Mouse (Mus musculus): ENCODE data around the gene Lnx1. TPM values are rescaled to one million over a fixed set of nuclear protein-coding genes. Genes with fewer than 3 reads are reported as not detected.
A peak's percentile ranks its signal among the peaks of the same experiment; 100 is the strongest.

Gene Lnx1
- polyA plus RNA-seq (2012; rRNA removed): 16.2 and 21.5 TPM in 2 replicates

DNA sequence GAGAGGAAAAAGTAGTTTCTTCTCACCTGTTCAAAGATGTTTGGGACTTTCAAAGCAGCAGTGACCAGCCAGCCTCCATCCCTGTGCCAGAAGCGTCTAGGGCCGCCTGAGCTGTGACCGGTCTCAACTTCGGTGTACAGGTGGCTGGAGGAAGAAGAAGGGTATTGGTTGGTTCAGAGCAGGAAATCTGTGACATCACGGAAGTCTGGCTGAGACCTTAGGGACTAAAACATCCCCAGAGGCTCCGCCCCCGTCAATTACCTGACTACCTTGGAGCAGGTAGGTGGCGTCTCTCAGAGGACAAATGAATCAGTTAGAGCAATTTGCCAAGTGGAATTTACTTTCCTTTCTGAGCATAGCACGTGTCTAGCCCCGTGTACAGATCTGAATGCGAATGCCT is at the start of gene Lnx1:
TSS of gene Lnx1 (minus strand) at position 147 of the 400 bp plus-strand sequence.
- DNase-seq (ENCODE audit: low read depth): peak; percentile 38

DNA sequence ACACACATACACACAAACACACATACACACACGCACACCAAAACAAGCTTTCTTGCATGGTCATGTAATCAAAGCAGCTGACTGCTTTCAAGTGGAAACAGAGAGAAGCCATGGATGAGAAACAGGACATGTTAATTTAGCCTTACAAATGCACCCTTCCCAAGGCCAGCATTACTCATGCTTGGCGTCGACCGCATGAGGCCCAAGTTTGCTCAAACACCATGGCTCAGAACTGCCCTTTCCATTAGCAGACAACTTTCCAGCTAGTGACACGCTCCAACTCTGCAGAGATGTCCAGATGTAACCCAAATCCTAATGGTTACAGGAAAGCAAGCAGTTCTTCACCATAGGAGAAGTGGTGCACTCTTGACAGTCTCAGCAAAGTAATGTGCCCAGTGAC is 47.8 kb upstream of the Lnx1 start:
- DNase-seq (ENCODE audit: low read depth): no peak

DNA sequence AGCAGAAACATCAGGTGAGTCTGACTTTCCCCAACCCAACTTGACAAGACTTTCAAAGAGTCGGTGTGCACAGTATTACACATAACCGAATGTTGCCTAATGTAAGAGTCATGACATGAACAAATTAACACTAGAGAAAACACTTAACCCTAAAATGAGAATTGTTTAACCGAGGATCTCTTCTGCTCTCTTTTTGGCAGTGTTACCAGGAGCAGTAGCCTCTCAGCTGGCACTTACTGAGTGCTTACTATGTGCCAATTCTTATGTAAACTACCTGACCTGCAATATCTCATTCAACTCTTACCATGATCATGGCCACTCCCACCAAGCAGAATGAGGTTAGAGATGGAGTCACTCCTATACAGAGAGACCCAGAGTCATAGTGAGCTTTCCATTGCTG is 44.8 kb upstream of the Lnx1 start:
- no peak for DNase-seq (ENCODE audit: low read depth)

DNA sequence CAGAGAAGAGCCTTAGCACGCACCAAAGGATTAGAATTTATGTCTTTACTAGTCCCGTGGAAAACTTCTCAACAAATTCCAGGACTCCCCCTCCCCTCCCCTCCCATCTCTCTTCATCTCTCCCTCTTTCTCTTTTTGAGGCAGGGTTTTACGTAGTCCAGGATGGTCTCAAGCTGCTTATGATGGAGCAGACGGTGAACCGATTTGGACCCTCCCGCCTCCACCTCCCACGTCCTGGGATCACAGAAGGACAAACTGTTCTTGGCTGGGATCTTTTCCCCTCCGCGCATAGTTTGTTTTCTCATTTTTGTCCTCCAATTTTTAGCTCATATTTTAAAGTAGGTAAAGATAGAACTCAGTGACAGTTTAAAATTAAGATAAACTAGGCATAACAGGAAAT is 38.2 kb upstream of the Lnx1 start:
- no peak for DNase-seq (ENCODE audit: low read depth)

DNA sequence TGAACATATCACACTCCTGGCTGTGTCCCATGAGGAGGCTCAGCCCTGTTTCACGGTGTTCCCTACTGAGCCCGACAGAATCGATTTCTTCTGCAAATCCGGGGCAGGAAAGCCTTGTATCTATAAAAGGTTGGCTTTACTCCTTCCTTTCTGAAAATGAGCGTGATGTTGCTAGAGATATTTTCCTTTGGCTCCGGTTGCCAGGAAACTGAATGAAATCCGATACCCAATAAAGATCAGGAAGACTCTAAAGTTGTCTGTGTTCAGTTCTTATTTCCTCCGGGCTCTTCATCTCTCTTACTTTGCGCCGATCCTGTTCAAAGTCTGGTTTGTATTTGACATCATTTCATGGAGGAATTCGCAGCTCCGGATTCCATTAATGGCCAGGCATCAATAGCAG is 36.7 kb upstream of the Lnx1 start:
- no peak for DNase-seq (ENCODE audit: low read depth)

DNA sequence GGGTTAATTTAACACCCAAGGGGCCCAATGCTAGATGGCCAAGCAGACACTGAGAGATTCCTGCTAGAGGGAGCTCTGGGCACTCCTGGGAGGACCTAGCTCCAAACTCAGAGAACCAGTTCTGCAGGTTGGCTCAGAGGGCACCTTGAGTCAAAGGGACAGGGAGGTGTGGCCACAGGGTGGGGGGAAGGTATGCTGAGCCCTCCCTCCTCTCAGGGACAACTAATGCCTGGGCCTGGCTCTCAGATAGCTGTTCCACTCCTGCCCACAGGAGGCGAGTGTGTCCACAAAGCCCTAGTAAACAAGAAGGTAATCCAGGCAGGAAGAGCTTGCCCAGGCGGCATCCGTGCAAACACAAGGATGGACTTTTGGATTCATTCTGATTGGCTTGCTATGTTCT is 35.6 kb upstream of the Lnx1 start:
- no peak for DNase-seq (ENCODE audit: low read depth)

DNA sequence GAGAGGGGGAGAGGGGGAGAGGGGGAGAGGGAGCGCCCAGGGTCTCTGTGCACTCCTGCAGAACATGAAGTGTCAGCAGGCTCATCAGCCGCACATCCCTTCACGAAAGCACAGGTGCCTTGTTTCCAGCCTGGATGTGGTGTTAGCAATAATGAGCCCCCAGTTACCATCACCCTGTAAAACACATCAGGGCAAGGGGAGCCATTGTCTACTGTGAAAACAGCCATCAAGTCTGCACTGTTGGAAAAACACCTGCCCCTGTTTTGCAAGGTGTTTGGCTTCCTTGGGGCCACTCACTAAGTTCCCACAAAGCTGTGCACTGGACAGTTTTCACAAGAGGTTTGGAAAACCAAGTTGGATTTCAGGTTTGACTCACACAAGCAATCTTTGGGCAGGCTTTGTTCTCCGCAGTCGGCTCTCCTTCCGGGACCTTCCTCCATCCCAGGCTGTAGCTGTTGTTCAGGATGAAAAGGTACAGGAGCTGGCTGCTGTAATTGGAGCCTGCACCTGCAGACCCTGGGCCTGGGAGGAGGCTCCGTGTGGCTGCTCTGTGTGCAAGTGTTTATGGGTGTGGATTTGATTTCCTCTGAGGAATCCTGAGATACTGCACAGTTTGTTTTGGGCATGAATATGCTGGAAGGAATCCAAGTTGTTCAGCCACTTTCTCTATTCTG is 31.3 kb upstream of the Lnx1 start:
- no peak for DNase-seq (ENCODE audit: low read depth)

DNA sequence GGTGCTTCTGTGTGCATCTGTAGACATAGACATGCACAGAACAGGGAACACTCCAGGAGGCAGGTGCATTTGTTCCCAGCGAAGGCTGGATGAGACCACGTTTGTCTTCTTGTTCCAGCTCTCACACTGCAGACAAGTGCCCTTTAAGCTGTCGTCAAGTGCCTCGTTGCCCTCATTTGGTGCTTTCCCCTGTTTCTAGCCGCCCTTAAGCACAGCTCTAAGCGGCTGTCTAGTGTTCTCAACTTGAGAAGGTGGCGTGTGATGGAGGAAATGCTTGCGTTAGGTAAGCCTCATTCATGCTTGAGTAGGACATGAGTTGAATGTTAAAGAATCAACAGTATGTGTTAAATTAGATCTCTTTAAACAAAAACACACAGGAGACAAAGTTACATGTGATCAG is 29.9 kb upstream of the Lnx1 start:
- no peak for DNase-seq (ENCODE audit: low read depth)

DNA sequence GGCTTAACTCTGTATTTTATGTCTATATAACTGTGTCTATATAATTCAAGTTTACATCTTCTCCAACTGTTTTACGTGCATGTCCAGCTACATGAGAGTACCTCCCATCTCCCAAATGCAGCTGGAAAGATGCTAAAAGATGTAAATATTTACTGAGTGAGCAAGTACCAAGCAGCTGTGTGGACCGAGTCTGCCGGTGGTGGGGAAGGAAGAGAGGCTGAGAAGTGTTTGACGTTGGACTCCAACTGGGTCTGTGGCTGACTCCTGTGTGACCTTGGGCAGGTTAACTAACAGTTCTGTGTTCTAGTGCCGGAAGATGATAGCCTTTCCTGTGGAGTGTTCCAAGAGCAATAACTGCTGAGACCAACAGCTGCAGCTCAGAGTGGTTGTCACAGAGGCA is 27.9 kb upstream of the Lnx1 start:
- DNase-seq (ENCODE audit: low read depth): no peak

DNA sequence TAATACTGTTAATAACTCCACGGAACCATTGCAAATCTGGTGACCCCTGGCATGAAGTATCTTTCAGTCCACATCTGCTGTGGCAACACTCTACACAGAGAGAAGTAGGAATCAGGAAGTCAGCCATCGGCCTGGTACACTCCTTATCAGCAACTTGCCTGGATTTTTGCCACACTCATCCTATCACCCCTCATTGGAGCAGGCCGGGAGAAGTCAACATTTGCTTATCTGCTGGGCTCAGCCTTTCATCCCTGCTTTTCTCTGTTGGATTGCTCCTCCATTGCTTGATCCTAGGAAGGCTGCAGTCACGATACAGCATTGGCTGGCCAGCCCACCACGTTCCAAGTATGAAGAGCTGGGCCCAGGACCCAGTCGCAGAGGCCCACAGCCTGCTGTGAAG is 26.9 kb upstream of the Lnx1 start:
- DNase-seq (ENCODE audit: low read depth): no peak

DNA sequence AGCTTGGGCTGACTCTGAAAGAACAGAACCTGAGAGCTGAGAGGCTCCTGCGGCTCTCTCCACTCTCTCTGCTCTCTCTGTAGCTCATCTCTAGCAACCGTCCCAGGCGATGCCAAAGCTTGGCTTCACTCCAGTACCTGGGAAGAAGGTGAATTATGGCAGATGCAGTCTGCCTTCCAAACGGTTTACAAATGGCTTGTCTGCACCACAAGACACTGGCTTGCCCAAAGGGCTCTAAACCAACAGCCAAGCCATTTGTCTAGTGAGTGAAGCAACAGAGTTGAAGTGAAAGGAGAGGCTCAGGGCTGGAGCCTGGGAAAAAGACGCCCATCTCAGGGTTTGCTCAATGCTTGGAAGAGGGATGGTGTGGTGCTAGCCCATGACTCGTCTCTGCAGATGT is 25.5 kb upstream of the Lnx1 start:
- DNase-seq (ENCODE audit: low read depth): no peak

DNA sequence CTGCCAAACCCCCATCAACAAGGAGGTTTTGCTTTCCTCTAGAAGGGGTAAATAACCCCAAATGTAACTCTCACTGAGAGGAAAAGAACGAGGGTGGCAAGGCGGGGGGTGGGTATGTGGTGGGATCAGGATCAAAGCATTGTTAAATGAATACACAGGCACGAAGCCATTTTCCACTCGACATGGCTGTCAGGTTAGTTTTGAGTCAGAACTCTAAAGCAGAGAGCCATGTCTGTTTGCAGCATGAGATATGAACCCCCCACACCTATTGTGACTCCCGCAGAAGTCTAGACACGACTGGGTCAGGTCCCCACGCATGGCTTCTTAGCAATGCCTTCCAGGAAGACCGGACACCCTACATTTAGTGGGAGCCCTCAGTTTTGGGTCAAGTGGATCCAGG is 24.6 kb upstream of the Lnx1 start:
- no peak for DNase-seq (ENCODE audit: low read depth)

DNA sequence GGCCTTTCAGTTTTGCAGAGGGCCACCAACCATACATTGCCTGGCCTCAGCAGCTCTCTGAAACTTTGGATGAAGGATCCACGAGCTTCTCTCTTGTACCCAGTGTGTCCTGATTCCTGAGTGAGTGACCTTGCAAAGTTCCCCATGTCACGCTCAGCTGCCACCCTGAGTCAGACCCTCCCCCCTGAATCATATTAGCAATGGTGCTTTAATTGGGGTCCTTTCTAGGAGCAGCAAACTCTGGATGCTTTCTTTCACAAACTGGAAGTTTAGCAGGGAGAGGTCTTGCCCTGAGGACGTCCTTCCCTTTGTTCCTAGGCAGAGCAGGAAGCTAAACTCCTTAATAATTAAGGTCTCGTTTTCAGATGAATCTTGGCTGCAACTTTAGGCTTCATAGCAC is 22.8 kb upstream of the Lnx1 start:
- DNase-seq (ENCODE audit: low read depth): no peak

DNA sequence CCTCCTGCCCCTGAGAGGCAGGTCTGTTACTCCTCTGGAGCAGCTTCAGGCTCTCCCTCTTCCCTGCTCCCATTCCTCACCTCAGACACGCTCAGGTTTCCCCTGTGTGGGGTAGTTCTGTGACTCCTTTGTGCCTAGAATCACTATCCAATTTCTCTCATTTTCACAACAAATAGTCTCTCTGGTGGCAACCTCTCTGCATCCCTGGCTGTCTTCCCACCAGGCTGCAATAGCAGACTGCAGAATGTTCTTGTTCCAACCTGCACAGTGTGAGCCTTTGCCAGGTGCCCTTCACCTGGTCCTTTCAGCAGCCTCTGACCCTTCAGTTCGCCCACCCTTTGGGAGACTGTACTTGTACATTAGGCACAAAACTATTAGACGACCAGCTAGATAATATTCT is 19.1 kb upstream of the Lnx1 start:
- no peak for DNase-seq (ENCODE audit: low read depth)

DNA sequence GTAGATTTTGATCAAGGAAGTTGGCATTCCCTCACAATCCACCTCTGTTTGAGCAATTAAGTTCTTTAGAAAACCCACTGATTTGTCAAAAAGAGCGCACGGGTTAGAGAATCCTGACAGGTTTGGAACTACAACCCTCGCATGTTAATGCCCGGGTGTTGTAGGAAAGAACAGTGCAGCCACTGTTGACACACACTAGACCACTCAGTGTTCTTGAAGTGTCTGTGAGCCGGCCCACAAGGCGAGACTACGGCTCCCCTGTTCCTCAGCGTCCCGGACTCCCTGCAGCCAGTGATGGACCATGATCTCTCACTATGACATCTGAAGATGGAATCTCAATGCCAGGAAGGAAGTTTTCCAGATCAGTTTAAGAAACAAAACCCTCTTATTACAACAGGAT is 17.9 kb upstream of the Lnx1 start:
- DNase-seq (ENCODE audit: low read depth): no peak

DNA sequence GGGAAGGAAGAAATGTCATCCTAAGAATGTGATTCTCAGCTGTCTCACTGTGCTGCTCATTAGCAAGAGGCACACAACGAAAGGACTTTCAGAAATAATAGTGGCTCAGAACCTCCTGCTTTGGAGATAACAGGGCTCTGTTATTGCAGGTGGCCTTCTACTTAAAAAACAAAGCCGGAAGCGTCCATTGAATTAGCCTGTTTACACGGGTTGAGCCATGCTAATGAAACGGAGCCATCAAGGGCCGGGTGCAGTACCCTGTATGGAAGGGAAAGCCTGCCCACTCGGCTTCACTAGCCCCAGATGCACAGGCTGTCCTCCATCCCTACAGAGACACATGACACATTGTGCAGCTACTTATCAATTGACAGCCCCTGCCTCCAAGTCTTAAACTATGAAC is 13.5 kb upstream of the Lnx1 start:
- DNase-seq (ENCODE audit: low read depth): no peak

DNA sequence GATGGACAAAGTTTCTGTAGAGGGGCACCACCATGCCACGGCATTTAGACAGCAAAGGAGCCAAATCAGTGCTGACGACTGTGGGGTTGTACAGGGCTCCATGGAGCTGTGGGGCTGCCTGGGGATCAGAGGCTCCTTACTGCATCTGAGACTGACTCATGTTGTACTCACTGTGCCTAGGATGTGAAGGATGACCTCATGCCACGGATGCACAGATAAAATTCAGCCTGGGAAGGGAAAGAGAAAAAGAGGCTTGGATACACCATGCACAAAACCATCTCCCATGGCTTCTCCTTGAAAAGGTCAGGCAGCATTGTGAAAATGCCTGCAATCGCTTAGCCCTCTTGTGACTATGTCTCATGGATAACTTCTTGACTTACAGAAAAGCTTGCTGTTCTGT is 10.1 kb upstream of the Lnx1 start:
- no peak for DNase-seq (ENCODE audit: low read depth)

DNA sequence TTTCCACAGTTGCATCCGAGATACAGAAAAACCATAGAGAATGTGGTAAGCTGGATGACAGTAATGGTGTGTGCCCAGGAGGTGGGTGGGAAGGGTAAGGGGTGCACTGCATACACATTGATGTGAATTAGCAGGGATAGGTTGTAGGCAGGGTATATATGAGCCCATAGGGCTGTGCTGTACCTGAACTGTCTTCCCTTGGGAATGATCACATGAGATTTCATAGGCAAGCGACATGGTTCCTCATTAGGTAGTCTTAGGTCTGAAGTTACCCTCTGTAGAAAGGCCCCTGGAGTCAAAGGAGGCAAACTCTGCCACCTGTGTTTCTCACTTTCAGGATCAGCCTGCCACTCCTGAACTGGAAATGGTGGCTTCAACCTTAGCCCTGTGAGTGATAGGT is 9.3 kb upstream of the Lnx1 start:
- DNase-seq (ENCODE audit: low read depth): no peak

DNA sequence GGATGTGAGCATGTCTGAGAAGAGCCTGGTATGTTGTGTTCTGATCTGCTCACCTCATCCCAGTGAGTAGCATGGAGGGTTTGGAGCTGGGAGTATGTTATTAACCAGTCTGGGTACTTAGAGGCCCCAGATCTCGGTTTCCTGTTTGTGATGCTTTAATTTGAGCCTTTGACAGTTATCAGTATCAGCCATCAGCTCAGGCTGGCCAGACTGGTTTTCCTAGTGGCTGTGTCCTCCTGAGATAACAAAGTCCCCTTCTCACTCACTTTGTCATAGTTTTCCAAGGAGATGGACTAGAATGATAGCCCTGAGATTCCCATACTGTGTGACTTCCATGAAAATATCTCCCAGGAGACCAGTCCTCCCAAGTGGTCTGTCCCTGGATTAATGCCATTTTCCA is 8.3 kb upstream of the Lnx1 start:
- DNase-seq (ENCODE audit: low read depth): no peak

DNA sequence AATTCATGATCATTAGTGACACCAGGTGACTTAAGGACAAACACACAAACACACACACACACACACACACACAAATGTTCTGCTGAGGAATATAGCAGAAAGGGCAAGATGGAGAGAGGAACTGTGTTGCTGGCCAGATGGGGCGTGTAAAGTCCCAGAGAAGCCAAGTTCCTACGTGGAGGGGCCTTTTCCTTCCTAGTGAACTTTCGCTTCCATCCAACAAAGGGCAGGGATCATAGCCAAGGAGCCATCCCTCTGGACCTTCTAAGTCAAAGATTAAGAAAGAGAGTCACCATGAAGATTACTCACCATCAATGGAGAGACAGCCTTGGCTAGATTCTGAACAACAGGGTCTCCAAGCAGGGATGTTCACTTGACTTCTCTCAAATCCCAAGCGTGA is 7.5 kb upstream of the Lnx1 start:
- DNase-seq (ENCODE audit: low read depth): no peak

DNA sequence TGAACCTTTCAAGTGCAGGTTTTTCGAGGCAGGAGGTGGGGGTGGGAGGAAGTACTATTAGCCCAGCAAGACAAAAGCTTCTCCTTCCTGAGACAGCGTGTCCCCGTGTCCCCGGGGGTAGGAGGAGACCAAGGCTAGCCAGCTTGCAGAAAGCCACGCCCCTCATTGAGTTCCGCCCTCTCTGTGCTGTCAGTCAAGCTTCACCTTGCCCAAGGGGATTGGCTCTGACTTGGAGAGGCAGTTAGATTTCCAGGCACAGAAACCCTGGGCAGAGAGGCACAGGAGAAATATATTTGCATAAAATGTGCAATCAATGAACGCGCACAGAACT is 1.7 kb upstream of the Lnx1 start:
- peak; percentile 83 for DNase-seq (ENCODE audit: low read depth)

DNA sequence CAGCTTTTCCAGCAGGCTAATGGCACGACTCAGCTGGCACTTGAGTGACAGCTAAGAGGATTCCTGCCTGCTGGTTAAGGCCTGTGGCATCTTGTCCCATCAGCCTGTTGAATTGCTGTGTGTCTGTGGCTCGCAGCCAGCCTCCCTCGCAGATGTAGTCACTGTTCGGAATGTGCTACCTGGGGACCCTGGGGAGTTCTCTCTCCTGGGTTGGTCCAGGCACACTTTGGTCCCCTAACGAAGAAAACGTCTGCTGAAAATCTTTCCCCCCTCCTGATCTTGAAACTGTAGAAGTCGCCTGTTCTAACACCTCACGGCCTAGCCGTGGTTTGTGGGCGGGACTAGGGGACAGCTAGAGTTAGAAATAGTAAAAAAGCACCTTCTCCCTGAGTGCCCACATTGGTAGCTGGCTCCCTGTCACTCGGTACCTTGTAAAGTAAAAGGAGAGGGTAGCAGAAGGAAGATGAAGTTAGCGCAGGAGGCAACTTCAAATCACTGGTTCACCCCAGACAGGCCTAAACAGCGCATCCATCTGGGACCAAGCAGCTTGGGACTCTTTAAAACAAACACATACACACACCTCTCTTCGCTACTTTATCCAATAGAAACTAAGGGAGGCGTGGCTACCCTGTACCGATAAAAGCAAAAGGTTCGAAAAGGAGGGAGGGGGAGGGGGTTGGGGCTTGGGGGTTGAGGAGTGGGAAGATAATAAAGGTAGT is 1.2 kb upstream of the Lnx1 start:
- peak; percentile 34 for DNase-seq (ENCODE audit: low read depth)

DNA sequence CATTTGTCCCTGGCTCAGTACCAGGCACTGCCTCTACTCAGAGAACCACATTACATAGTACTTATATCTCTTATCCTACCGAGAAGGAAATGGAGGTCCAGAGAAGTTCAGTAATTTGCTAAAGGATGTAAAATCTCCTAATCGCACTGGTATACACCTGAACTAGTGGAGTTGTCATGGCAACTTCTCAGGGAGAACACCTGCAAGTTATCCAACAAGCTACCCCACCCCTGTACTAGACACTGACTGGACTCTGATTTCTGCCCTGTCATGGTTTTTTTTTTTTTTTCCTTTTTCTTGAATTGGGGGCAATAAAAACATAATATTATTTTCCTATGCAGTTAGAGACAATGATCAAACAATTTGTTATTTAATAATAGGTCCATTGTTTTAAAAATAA is 1.8 kb downstream of the Lnx1 start:
- DNase-seq (ENCODE audit: low read depth): no peak

DNA sequence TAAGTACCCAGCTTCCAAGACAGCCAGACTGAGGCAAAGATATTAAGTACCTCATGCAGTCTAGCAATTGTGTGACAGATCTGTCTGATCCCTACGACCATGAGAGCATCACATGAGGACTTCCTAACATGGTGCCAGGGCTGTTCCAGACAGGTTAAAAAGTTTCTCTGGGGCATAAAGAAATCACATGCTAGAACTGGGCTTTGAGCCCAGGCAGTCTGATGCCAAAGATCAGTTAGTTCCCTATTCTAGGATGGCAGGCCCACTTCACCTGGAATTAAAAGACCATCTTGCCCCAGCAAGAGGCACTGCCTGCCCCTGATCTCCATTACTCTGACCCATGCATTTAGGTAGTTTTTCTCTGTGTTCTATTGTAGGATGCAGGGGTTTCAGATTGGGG is 3.0 kb downstream of the Lnx1 start:
- DNase-seq (ENCODE audit: low read depth): peak; percentile 40

Data from gonadal fat pad, adult 2 months (tissue).